Mouse (Mus musculus) heart, embryonic 16.5 days (tissue): Measurements from ENCODE around the gene Prorsd1. TPM values are rescaled to one million over a fixed set of nuclear protein-coding genes. Genes with fewer than 3 reads are reported as not detected.
"Not testable (repeated sequence)": the region's sequence is repeated elsewhere in the genome, so short reads cannot be mapped to it uniquely, and the experiment has no call there.

ENCODE experiments used
- ATAC-seq: fragments of 200-750 bp; cut with Nextera tagmentation; replicated peaks from 2 replicates; pipeline ENCODE4 v1.8.0; 2017; ENCODE audit warnings: moderate number of reproducible peaks; ENCODE audit not compliant: insufficient read depth, low FRiP score; ENCODE audit errors: extremely low read depth
- H3K27ac ChIP-seq: fragments of 300-500 bp; sonication (generic); 2 replicates; pipeline ENCODE4 v1.5.1; 2014; ENCODE audit warnings: mild to moderate bottlenecking, low read length, control low read depth, moderate library complexity
- H3K27me3 ChIP-seq: fragments of 300-500 bp; sonication (generic); 2 replicates; pipeline ENCODE4 v1.6.1; 2014; ENCODE audit warnings: low read length, mixed read lengths; ENCODE audit not compliant: control insufficient read depth, insufficient read depth
- H3K36me3 ChIP-seq: fragments of 300-500 bp; sonication (generic); 2 replicates; pipeline ENCODE4 v1.6.1; 2014; ENCODE audit not compliant: control insufficient read depth, insufficient read depth
- H3K4me1 ChIP-seq: fragments of 300-500 bp; sonication (generic); 2 replicates; pipeline ENCODE4 v1.6.1; 2014; ENCODE audit warnings: low read length, mixed read lengths; ENCODE audit not compliant: control insufficient read depth, insufficient read depth
- H3K4me2 ChIP-seq: fragments of 300-500 bp; sonication (generic); 2 replicates; pipeline ENCODE4 v1.6.1; 2014; ENCODE audit warnings: low read depth, mild to moderate bottlenecking, control low read depth, low read length
- H3K4me3 ChIP-seq: fragments of 300-500 bp; sonication (generic); 2 replicates; pipeline ENCODE4 v1.5.1; 2014; ENCODE audit warnings: mild to moderate bottlenecking, control low read depth, low read length
- H3K9ac ChIP-seq: fragments of 300-500 bp; sonication (generic); 2 replicates; pipeline ENCODE4 v1.6.1; 2014; ENCODE audit warnings: low read length, control low read depth
- H3K9me3 ChIP-seq: fragments of 300-500 bp; sonication (generic); replicated peaks from 2 replicates; pipeline ENCODE4 v1.6.1; 2016; ENCODE audit warnings: low read length; ENCODE audit not compliant: control insufficient read depth
- WGBS: fragments of 180-500 bp; shearing (Covaris S2); extraction: QIAGEN DNeasy Blood & Tissue Kit; methylation state at CpG from one replicate; pipeline ENCODE4 v1.1.7; 2014; 5-methylcytosine and 5-hydroxymethylcytosine counted together
- polyA plus RNA-seq: library from polyadenylated mRNA; unstranded; fragments of >200 nt; fragmentation: Nextera tagmentation; extraction: Ambion mirVana; gene quantifications from 2 replicates; pipeline ENCODE4 v1.2.1, GENCODE M21; 2015

Prorsd1 gene
- polyA plus RNA-seq, 1 experiment from 2014 or later = 22.9 TPM

DNA sequence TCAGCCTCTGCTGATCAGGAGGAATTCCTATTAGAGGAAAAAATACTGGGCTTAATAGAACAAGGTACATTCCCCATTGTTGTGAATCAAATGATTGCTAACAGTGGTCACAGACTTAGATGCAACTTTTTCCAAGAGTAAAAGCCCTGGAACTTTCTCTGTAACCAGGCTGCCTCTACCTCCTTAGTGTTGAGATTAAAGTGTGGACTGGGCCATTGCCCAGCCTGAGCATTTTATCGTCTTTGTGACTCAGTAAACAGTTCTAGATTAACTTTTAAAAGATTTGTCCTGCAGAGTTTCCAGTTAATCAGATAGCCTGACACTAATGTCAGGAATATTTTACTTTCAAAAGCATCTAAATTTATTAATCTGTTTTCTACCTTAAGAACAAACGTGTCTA is 31.9 kb upstream of the Prorsd1 start:
- Histone ChIP-seq H3K4me1 (peaks cover 12% of the 10 kb centered on the region), H3K27me3 (no peaks in the 10 kb centered on the region), H3K4me2 (peak overlapping the region; percentile 73), H3K4me3 (peak overlapping the region; percentile 90), H3K27ac (no peak overlapping the region), H3K9ac (peak overlapping the region; percentile 93), H3K9me3 (no peaks in the 10 kb centered on the region), H3K36me3 (peaks cover 22% of the 10 kb centered on the region)
- no peak for ATAC-seq
- WGBS = 11% methylated on average over 2 of the region's 2 CpGs

DNA sequence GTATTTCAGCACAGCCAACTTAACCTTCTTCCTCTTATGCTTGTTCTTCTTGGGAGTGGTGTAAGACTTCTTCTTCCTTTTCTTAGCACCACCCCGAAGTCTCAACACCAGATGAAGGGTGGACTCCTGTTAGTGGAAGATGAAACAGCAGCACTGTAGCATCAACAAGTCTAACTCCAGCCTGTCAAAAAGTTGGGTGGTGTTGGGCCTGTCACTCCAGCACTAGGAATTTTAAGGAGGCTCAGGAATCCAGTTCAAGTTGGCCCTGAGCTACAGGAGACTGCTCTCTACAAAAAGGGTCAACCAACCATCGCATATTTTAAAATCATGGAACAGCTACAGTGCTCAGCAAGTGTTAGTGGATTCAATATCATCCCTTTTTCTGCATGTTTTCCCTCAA is 31.5 kb upstream of the Prorsd1 start:
- not testable (repeated sequence) for H3K27me3 ChIP-seq, H3K9me3 ChIP-seq, ATAC-seq, H3K27ac ChIP-seq, H3K9ac ChIP-seq
- peaks cover 12% of the 10 kb centered on the region for H3K4me1 ChIP-seq
- WGBS = 85% methylated on average over 2 of the region's 2 CpGs
- H3K4me2 ChIP-seq = peak overlapping the region; percentile 73
- peaks cover 26% of the 10 kb centered on the region for H3K36me3 ChIP-seq
- peak overlapping the region; percentile 90; the same call in 1 of the 2 replicates for H3K4me3 ChIP-seq

DNA sequence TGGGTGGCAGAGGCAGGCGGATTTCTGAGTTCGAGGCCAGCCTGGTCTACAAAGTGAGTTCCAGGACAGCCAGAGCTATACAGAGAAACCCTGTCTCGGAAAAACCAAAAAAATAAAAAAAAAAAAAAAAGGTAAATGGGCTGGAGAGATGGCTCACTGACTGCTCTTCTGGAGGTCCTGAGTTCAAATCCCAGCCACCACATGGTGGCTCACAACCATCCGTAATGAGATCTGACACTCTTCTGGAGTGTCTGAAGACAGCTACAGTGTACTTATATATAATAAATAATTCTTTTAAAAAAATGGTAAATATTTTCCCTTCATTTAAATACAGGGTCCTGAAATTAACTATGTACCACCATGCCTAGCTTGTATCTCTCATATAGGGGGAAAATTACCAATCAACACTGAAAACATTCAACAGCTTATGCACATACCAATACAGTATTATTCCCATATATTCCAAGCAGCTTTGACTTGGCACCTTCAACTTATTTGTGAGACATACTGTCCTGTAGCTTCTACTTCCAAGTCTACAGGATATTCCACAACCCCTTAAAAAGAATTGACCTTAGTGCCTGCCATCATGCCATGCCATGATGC is 30.4 kb upstream of the Prorsd1 start:
- WGBS = 89% methylated on average over 4 of the region's 4 CpGs
- not testable (repeated sequence) for ATAC-seq, H3K27me3 ChIP-seq, H3K4me3 ChIP-seq, H3K4me2 ChIP-seq, H3K9me3 ChIP-seq, H3K27ac ChIP-seq, H3K9ac ChIP-seq
- Histone ChIP-seq H3K4me1 (peaks cover 12% of the 10 kb centered on the region), H3K36me3 (peaks cover 31% of the 10 kb centered on the region)

DNA sequence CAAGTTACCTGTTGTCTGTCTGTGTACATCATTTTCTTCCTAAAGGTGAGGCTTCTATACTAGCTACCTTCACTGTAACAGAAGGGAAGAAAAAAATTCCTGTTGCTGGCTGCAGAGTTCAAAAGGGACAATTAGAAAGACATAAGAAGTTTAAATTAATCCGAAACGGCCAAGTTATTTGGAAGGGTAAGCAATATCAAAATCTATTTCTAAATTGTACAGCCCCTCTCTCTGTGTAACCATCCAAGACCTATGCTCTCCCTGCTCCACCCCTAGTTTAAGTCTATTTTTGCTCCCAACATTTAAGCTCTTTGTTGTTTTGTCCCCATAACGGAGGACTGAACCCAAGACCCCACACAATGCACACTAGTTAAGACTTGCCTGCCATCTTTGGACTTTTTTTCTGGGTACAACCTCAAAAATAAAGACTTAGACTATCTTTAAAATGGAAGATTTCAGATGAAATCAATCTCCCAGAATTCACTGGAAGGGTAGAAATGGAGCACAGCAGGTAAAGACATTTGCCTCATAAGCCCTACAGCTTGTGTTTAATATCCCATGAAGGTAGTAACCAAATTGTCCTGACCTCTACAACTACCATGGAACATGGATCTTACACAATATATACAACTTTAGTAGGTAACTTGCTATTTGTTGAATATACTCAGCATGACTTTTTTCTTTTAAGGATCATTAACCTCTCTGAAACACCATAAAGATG is 29.6 kb upstream of the Prorsd1 start:
- no peak overlapping the region for H3K9ac ChIP-seq
- no peak overlapping the region for H3K4me2 ChIP-seq
- no peak for ATAC-seq
- no peaks in the 10 kb centered on the region for H3K27me3 ChIP-seq
- H3K36me3 ChIP-seq = peaks cover 32% of the 10 kb centered on the region
- H3K4me1 ChIP-seq = peaks cover 12% of the 10 kb centered on the region
- no peaks in the 10 kb centered on the region for H3K9me3 ChIP-seq
- H3K27ac ChIP-seq = no peak overlapping the region
- WGBS = 90% methylated on average over 3 of the region's 3 CpGs
- H3K4me3 ChIP-seq = no peak overlapping the region

DNA sequence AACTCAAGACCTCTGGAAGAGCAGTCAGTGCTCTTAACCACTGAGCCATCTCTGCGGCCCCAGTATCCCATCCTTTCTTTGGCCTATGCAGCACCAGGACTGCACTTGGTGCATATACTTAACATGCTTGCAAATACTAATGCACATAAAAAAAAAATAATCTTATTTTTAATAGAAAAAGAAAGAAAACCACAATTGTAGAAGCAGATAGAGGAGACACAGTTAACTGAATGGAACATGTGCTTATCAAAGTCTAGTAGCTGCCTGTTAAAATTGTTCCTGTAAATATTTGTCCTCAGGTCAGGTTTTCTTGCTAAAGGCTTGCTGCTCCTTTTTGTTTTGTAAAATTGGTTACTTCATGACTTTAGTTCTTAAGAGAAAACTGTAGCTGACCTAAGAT is 23.4 kb upstream of the Prorsd1 start:
- Histone ChIP-seq H3K36me3 (peaks cover 49% of the 10 kb centered on the region), H3K27ac (no peak overlapping the region), H3K4me3 (no peak overlapping the region), H3K27me3 (no peaks in the 10 kb centered on the region), H3K9ac (no peak overlapping the region), H3K4me2 (no peak overlapping the region), H3K9me3 (no peaks in the 10 kb centered on the region), H3K4me1 (no peaks in the 10 kb centered on the region)
- ATAC-seq = no peak
- WGBS = 91% methylated on average over 1 of the region's 1 CpGs

DNA sequence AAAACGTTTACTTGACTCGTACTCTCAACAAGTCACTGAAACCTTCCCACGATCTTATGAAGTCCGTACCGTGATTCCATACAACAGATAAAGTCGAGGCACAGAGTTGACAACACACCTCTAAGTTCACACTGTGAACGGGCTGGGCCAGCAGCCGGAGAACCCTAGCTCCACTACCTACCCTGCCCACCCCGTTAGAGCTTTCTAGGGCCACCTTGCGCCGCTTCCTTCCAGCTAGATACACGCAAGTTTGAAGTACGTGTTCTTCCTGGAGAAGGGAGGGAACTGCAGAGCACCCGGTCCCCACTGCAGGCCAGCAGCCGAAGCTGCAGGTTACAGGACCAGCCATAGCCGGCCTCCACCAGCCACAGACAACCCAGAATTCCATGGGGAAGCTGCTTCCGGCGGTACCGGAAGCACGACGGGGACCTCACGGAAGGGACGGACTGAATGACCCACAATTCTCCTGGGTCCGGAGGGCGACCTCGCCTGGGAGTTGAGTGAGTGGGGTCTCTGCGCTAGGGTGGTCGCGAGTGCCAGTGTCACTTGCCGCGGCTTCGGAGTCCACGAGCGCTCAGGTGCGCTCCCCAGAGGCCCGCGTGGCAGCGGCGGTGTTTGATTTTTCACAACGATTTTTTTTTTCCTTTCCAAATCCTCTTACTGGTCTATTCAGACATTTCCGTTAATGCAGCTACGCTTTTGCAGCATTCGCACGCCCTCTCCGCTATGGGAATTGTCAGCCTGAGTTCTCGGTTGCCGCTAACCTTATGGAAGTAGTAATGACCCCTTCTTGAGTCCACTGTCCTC is 11.4 kb upstream of the Prorsd1 start, which contains the start of gene Mtif2:
Gene Mtif2, plus strand, starts transcription at position 421 of the 807 bp plus-strand sequence.
- H3K27ac ChIP-seq = peak within 1 kb of the TSS; percentile 78
- peaks cover 7% of the 10 kb centered on the region; the same call in 1 of the 2 replicates for H3K36me3 ChIP-seq
- ATAC-seq = peak; percentile 96
- peak within 1 kb of the TSS; percentile 87 for H3K9ac ChIP-seq
- H3K4me3 ChIP-seq = peak within 1 kb of the TSS; percentile 90
- H3K4me1 ChIP-seq = peaks cover 9% of the 10 kb centered on the region
- H3K4me2 ChIP-seq = peak within 1 kb of the TSS; percentile 70
- H3K9me3 ChIP-seq = no peaks in the 10 kb centered on the region
- H3K27me3 ChIP-seq = no peaks in the 10 kb centered on the region
- WGBS = 2% methylated on average over 47 of the region's 47 CpGs

DNA sequence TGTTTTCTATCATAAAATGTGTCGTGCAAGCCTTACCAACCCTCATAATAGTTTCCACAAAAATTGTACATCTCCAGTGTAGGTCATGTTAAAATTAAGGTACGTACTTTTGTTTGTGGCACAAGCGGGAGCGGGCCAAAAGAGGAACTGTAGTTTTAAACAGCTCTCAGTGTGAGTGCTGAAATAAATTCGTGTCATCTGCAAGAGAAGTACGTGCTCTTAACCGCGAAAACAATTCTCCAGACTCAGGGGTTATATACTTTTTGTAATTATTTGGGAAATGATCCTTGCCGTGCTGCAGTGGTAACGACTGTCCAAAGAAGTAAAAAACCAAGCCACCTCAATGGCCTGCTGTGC is 530 bp downstream of the Prorsd1 start:
- Histone ChIP-seq H3K9me3 (peaks cover 4% of the 10 kb centered on the region; the same call in 1 of the 2 replicates), H3K4me2 (peak overlapping the region; percentile 74), H3K27me3 (no peaks in the 10 kb centered on the region), H3K27ac (peak overlapping the region; percentile 84), H3K36me3 (peaks cover 15% of the 10 kb centered on the region; the same call in 1 of the 2 replicates), H3K9ac (peak overlapping the region; percentile 83), H3K4me1 (peaks cover 8% of the 10 kb centered on the region), H3K4me3 (peak overlapping the region; percentile 90)
- 20% methylated on average over 10 of the region's 10 CpGs for WGBS
- ATAC-seq = no peak

DNA sequence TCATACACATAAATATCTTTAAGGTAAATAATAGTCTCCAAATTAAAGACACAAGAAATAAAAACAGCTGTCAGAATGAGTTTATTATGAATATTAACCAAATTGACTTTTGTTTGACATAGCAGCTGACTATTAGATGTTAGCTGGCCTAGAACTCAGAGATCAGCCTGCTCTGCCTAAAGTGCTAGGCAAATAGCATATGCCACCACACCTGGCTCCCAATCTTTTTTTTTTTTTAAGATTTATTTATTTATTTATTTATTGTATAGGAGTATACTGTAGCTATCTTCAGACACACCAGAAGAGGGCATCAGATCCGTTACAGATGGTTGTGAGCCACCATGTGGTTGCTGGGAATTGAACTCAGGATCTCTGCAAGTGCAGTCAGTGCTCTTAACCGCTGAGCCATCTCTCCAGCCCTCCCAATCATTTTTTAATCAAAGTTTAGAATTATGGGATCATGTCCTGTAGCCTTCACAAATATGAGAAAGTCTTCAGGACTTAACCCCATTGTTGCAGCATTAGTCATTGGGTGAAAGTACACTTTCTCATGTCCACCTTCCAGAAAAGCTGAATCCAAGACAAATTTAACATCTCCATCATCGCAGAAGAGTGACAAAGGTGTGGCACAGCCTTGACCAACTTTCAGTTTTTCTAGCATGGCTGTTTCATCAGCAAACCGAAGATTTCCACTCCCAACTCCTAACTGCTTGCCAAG is 1.9 kb downstream of the Prorsd1 start:
- Histone ChIP-seq H3K27me3 (no peaks in the 10 kb centered on the region), H3K36me3 (peaks cover 15% of the 10 kb centered on the region; the same call in 1 of the 2 replicates), H3K4me1 (peaks cover 8% of the 10 kb centered on the region), H3K4me2 (no peak overlapping the region), H3K9ac (no peak overlapping the region), H3K27ac (no peak overlapping the region), H3K9me3 (no peaks in the 10 kb centered on the region), H3K4me3 (no peak overlapping the region)
- ATAC-seq = no peak
- 90% methylated on average over 4 of the region's 4 CpGs for WGBS
